Mouse (Mus musculus) brain, embryonic 14.5 days (tissue): Measurements from ENCODE around the gene Gstm6.

Source experiments
- CTCF ChIP-seq: fragments of 200-500 bp; IDR thresholded peaks from 2 replicates; pipeline ENCODE4 v1.5.1; 2012; ENCODE audit warnings: inconsistent platforms, mild to moderate bottlenecking, moderate library complexity, borderline replicate concordance; ENCODE audit not compliant: insufficient read depth, insufficient read length; ENCODE audit errors: extremely low read depth
- POLR2A ChIP-seq: fragments of 200-500 bp; IDR thresholded peaks from 2 replicates; pipeline ENCODE4 v1.6.1; 2012; ENCODE audit warnings: mild to moderate bottlenecking, inconsistent platforms, borderline replicate concordance; ENCODE audit not compliant: poor library complexity, insufficient read depth, insufficient read length, severe bottlenecking; ENCODE audit errors: extremely low read depth

GRCm38 (mm10) chr3:107974237-107974636 lies 30.7 kb upstream of the Gstm6 start:
- TF ChIP-seq POLR2A: no peak
- no peak for TF ChIP-seq CTCF
